Mouse (Mus musculus) kidney, adult 8-10 months (tissue): ENCODE results near the gene Myd88.

Experiments used
- DNase-seq, 2 experiments: peaks; one replicate each; pipeline ENCODE4 v3.0.0; 2022

The Myd88 gene

DNA sequence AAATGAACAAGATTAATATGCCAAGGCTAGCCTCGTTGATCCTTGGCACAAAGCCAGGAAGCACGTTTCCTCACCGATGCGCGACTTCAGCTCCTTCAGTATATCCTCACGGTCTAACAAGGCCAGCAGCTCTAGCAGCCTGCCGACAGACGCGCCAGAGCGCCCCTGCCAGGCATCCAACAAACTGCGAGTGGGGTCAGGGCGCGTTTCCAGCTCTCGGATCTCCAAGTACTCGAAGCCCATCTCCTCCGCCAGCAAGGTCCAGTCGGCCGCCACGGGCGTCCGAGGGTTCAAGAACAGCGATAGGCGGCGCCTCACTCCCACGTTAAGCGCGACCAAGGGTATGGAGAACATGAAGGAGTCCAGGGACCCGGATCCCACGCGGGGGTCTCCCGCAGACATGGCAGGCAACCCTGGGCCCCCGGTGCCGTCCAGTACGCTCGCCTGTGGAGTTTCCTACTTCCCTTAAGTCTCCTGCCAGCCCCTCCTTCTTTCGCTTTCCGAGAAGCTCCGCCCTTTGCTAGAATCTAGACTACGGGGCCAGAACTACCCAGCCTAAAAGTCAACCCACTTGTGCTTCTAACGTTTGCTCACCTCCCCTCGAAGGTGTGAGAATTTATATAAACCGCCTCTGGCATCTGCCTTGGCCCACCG is 1.5 kb downstream of the Myd88 start, which contains the start of gene Acaa1a:
Gene Acaa1a (plus strand): TSS at position 119 of the 654 bp plus-strand sequence.
- peak; percentile 76 for DNase-seq

DNA sequence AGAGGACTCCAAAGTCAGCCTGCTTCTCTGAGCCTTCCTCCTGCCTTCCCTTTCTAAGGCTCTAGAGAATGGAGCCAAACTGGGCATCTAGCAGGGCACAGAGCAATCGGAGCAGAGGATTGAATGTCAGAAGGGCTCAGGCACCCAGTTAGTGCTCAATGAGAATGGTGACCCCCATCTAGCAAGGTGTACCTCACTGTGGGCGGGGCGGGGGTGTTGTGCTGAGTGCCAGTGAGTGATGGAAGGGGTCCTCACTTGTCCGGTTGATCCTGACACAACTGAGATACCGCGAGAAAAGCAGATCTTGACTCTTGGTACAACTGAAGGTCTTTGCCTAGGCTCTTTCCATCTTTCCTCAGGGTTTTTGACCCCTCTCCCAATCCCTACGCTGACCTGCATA is 2.1 kb downstream of the Myd88 start:
- no peak for DNase-seq

DNA sequence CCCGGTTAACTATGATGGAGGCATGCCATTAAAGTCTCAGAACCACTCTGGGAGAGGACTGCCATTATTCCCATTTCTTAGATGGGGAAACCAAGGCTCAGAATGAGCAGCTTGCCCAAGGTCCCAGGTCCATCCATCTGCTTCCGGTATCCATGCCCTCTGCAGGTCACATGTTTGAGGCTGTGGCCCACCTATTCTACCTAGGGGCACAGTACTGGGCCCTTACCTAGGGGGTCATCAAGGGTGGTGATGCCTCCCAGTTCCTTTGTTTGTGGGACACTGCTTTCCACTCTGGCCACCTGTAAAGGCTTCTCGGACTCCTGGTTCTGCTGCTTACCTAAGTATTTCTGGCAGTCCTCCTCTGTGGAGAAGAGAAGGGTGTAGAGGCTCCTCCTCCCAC is 2.9 kb downstream of the Myd88 start:
- no peak for DNase-seq

DNA sequence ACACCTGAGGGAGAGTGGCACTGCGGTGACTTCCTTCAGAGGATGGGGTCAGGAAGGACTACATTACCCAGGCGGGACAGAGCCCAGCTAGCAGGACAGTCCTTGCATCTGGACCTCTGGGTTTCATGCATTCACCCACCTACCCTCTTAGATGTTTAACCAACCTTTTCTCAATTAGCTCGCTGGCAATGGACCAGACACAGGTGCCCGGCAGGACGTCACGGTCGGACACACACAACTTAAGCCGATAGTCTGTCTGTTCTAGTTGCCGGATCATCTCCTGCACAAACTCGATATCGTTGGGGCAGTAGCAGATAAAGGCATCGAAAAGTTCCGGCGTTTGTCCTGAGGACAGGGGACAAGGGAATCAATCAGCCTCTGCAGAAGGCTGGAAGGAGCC is 3.4 kb downstream of the Myd88 start:
- DNase-seq: no peak

DNA sequence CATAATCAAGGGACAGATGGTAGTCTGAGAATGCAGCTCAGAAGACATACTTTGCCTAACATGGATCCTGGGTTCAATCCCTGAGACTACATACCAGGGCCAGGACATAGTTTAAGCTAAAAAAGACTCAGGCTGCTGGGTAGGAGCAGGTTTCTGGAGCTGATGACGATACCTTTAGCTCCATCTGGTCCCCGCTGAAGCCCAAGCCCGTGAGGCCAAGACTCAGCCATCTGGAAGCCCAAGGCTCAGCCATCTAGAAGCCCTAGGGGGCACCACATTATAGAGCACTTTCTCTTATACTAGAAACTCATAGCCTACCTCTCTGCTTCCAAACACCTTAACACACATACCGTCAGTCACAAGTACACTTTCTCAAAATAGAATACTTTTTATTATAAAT is 5.6 kb downstream of the Myd88 start:
- no peak for DNase-seq

DNA sequence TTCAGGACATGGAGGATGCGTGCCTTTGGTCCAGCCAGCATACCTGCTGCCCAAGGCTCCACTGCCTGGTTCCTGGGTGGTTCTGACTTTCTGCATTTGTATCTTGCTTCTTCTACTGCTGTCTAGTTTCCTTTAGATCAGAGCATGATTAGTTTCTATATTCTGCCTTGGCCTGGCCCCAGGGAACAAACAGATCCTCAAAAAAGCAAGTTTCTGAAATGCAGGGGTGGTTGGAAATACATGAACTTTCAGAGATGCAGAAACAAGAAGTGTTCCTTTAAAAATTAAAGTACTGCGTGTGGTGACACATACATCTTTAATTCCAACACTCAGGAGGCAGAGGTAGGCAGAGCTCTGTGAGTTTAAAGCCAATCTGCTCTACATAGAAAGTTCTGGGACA is 6.4 kb downstream of the Myd88 start:
- DNase-seq: no peak

DNA sequence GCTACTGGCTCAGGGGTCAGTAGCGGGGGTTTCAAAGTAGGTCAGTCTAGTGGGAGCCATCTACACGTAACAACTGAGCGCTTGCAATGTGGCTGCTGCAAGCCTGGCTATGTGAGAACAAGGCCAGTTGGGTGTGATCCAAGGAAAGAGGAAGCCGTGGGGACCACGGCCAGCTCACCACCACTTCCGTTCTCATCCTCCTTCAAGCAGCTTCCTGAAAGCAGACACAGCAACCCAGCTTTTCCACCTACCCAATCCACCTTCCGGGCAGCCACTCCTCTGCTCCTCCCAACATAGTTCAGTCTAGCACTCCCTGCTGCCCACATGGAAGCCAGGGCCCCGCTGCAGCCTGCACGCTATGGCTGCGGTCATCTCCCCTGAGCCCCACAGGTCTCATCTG is 6.9 kb downstream of the Myd88 start:
- DNase-seq: peak; percentile 41 to 53

DNA sequence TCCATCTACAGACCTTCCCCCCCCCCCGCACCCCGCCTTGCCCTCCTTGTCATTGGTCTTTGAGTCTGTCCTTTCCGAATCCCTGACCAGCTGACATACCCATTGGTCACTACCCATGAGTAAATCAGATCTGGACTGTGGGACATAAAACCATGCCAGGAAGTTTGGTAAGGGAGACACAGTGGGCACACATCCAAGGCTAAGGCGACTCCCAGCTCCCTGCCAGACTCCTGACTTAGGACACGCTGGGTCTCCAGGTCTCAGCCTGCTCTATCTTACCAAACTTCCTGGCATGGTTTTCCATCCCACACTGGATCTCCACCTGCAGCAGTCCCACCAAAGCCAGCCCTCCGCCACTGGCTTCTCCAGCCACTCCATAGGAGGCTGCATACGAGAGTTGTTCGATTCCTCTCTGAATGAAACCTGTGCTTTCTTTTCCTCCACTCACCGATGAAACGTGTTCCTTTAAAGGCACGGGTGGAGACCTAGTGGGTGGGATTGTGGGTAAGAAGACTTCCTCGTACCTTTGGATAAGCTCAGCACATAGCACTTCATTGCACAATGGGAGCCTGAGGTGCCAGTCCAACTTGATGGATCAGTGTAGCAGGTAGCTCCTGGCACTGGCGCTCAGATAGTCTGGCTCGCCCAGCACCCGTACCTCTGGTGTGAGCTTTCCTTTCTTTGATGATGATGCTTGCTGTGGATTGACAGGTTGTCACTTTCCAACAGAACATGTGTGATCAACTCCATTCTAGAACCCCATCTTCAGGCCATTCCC is 10.8 kb downstream of the Myd88 start:
- DNase-seq: no peak

DNA sequence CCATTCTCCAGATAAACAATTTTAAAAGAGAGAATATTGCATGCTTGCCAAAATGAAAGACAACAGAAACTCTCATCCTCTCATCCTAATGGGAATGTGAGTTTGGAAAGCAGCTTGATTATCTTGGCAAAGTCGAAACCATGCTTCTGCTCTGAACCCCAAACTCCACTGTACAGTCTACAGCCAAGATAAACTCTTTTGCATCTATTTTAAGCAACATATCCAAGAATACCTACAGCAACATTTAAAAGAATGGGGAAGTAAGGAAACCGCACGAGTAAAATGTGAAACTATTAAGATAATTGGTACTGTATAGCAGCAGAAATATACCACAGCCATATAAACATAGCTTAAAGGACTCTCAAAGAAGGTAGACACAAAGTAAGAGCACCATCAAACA is 12.7 kb downstream of the Myd88 start:
- DNase-seq: no peak

DNA sequence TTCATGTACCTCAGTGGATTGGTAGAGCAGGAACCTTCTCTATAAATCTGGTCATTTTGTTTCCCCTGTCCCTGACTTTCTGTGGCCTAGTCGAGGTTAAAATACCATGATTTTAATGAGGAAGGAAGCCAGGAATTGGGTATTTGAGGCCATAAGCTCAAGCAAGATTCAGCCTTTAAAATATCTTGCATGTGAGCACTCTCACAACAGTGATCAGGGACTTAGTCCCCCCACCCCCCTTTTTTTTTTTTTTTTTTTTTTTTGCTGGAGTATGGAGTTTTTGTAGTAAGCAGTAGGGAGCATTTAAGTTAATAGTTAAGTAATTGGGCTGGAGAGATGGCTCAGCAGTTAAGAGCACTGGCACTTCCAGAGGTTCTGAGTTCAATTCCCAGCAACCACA is 17.1 kb downstream of the Myd88 start:
- no peak for DNase-seq

DNA sequence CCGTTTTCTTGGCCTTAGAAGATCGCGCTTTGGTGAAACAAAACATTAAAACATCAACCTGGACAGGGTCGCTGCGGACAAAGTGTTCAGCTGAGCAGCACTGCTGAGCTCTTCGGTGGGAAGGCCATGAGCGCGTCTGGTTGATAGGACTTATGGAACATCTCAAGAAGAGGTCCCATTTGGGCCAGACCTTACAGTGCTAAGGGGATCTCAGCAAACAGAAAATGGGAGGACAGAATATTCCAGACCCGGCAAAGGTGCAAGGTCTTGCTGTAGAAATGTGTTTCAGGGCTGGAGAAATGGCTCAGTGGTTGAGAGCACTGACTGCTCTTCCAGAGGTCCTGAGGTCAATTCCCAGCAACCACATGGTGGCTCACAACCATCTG is 18.0 kb downstream of the Myd88 start:
- peak in 1 of 2 experiments; percentile 21 for DNase-seq

DNA sequence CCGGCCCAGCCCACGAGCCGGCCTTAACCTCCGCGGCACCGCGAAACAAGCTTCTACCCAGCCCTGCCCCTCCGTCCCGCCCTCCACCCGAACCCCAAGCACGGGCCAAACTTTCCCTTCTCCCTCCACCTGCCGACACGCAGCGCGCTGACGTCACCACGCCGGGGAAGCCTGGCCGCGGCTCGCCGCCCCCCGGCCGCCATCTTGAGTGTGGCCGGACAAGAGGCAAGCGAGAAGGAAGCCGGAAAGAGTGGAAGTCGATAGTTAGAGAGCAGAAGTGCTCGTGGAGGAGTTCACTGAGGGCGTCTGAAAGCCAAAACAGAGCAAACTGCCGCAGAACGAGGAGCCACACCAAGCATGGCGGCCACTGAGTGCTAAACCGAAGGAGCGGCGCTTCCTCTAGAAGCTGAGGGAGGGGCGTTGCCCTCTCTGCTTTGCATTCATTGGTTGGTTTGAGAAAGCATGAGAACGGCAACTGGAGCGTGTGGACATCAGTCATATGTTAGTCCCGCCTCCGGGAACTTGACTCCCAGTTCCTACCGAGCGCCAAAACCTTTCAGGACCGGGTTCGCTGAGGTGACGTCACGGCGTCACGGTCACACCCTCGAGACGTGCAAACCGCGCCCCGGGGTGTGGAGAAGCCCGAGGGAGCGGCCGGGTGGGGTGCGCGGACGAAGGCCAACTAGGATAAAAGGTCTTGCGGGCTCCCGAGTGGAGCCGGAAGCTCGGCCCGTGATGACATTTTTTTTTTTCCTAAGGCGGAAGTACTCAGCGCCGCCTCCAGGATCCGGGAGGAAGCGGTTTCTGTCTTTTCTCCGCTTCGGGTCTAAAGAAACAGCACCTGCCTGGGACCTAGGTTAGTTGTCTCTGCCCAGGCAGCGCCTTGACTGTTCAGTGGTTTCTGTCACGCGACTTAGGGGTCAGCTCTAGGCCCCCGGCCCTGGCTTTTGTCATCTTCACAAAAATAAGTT is 18.6 kb downstream of the Myd88 start, which contains the start of gene Oxsr1:
Gene Oxsr1 (minus strand): TSS at position 139 of the 971 bp plus-strand sequence.
- peak; percentile 100 for DNase-seq

DNA sequence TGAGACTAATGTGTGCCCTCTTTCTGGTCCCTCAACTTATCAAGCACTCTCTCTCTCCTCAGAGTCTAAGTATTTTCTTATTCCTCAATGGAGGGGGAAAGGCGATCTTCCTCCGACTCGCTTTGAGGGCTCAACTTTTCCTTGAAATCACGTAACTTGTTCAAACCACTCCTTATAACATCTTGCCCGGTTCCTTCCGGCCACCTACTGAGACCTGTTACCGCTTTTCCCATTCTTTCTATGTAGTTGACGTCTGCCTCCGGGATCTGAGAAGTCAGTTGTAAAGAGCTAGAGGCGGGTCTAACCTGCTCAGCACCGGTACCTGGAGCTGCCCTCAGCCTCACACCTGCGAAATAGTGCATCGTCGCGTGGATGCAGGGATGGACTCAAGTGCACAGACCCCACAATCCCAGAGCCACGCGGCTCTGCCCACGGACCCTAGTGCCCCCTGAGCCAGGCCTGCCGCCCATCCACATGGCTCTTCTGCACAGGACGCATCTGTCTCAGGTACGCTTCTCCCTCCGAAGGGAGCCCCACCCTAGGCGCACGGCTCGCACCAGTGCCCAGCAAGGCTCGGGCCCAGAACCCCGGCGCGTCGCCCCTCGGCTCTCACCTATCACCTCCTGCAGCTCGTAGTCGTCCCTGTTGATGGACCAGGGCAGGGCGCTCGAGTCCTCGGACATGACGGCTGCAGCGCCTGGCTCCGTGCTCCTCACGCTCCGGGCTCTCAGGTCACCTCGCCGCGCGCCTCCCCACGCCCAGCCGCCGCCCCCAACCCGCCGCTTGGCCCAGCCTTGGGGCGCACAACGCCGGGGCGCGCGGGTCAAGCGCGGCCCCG is 19.6 kb downstream of the Myd88 start:
- DNase-seq: peak in 1 of 2 experiments; percentile 23

DNA sequence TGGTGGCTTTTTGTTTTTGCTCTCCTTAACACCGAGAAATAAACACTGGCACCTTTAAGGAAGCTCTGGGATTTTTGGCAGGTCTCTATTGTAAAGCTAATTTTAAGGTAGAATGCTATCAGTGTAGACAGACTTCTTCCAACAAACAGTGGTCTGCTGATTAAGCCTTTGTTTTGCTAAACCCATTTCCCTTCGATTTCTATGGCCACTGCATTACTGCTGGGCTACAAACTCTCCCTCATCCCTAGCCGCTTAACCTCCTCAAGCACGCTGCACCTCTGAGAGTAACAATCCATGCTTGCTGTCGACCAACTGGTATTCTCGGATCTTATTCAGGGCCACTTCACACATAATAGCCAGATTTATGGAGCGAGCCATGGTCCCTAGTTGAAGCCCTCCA is 20.3 kb downstream of the Myd88 start:
- DNase-seq: no peak

DNA sequence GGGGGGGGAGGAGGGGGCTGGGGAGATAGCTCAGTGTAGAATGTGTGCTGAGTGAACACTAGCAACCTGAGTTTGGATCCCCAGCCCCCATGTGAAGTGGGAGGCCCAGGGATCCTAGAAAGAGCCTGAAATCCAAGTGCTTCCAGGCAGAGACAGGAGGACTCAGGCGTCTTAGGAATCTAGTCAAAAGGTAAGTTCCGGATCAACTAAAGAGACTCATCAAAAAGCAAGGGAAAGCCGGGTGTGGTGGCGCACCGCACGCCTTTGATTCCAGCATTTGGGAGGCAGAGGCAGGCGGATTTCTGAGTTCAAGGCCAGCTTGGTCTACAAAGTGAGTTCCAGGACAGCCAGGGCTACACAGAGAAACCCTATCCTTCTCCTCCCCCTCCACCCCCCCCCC is 20.8 kb downstream of the Myd88 start:
- no peak for DNase-seq

DNA sequence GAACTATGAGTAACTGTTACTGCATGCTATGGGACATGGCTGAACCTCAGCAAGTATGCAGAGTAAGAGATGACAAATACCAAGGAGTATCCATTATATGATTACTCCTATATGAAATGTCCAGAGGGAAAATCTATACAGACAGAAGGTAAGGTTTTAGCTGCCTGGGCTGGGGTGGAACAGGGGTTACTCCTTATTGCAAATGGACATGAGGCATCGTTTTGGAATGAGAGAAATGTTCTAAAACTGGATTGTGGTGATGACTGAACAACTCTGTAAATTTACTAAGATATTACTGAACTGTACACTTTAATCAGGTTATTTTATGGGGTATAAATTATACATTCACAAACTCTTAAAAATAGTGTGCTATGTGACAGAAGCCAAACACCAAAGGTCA is 22.3 kb downstream of the Myd88 start:
- DNase-seq: no peak

DNA sequence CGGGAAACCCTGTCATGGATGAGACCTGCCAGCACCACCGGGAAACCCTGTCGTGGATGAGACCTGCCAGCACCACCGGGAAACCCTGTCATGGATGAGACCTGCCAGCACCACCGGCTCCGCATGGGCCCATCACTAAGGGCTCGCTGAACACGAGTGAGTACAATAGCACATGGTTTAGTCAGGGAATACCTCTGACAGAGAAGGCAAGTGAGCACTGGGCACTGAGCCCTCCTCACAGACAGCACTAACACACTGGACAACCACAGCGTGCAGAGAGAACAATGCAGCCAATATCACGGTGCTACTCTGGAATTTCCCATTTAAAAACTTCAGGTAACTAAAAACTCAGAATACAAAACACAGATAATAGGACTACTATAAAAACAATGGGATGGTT is 28.1 kb downstream of the Myd88 start:
- no peak for DNase-seq

DNA sequence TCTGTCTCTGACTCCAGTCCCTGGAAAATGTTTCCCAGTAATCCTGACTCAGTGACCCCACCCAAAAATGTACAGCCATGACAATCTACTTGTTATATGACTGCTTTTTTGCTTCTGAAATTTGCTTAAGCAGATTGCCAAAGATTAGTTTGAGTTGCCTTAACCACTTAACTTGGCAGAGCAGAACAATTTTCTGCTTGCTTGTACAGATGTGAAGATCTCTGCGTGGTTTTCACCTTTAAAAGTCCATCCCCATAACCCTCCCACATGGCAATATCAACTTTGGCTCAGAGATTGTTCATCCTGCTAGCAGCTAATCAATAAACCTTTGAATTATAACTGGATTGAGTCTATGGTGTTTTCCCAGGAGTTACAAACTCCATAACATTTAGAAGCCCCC is 32.1 kb downstream of the Myd88 start:
- no peak for DNase-seq

DNA sequence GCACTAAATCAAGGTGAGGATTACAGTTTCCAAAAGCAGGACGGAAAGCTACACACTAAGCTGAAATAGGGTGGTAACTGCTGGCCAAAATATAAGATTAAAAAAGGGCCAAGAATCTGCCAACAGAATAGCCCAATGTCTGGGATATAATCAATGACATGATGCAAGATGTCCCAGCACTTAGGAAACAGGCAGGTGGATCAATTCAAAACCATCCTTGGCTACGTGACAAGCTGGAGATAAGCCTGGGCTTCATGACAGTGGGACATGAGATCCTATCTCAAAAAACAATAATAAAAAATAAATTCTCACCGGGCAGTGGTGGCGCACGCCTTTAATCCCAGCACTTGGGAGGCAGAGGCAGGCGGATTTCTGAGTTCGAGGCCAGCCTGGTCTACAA is 35.3 kb downstream of the Myd88 start:
- DNase-seq: no peak

DNA sequence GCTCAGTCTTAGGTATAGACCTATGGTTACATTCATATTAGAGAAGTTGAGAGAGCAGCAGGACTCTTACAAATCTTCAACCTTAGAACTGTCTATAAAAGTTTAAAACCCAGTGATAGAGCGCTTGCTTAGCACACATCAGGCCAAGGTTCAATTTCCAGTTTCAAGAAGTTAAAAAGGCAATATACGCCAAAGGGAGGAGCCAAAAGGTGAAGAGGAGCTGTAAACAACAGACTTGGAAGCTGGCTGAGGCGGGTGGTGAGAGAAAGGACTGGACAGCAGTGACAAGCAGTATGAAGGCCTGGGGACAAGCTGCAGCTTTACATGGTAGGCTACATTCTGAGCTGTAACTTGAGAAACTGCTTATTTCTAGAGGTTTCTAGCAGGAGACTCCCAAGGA is 42.6 kb downstream of the Myd88 start:
- DNase-seq: peak in 1 of 2 experiments; percentile 27

DNA sequence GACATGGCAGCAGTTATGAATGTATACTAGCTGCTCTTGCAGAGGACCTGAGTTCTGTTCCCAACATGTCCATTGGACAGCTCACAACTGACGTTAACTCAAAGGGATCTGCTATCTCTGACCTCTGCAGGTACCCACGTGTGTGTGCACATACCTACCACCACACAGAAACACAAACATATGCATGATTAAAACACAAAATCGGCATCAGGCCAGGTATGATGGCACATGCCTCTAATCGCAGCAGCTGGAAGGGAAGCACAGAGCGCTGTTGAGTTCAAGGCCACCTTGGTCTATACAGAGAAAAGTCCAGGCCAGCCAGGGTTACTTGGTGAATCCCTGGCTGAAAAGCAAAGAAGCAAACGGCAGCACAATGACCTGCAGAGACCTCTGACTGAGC is 43.5 kb downstream of the Myd88 start:
- no peak for DNase-seq

DNA sequence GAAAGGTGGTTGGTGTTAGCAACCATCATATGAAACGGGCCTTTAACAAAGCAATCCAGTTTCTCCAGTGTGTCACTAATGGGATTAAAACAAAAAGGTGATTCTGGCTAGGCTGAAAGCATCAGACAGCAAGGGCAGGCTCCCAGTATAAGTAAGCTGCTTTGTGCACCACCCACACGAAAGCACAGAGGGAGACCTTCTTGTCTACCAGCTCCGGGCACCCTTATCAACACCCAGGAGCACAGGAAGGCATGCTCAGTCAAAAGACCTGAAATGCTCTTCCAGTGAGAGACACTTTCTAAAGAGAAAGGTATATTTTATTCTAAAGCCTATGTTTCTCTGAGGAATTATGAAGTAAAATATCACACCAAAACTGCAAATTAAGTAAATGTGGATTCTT is 50.4 kb downstream of the Myd88 start:
- DNase-seq: no peak
